Mouse (Mus musculus) thymus, adult 2 months (tissue): ENCODE data around the gene Olfr474. TPM values are rescaled to one million over a fixed set of nuclear protein-coding genes. Genes with fewer than 3 reads are reported as not detected.
"Not testable (repeated sequence)": the region's sequence is repeated elsewhere in the genome, so short reads cannot be mapped to it uniquely, and the experiment has no call there.

Experiments
- DNase-seq: peaks from one replicate; pipeline ENCODE4 v3.0.0; 2021
- H3K27ac ChIP-seq: fragments of 200-500 bp; 2 replicates; pipeline ENCODE4 v1.5.1; 2012; ENCODE audit warnings: low read length, control low read depth; ENCODE audit not compliant: control insufficient read depth, insufficient read depth
- H3K27me3 ChIP-seq: fragments of 200-500 bp; 2 replicates; pipeline ENCODE4 v1.6.1; 2012; ENCODE audit warnings: mild to moderate bottlenecking, low read length, moderate library complexity, mixed read lengths; ENCODE audit not compliant: control insufficient read depth, insufficient read depth
- H3K36me3 ChIP-seq: fragments of 200-500 bp; 2 replicates; pipeline ENCODE4 v1.6.1; 2012; ENCODE audit warnings: mild to moderate bottlenecking, low read length, moderate library complexity; ENCODE audit not compliant: control insufficient read depth, insufficient read depth
- H3K4me1 ChIP-seq: fragments of 200-500 bp; replicated peaks from 2 replicates; pipeline ENCODE4 v1.6.1; 2012; ENCODE audit warnings: low read length; ENCODE audit not compliant: control insufficient read depth, insufficient read depth
- H3K4me3 ChIP-seq: fragments of 200-500 bp; 2 replicates; pipeline ENCODE4 v1.5.1; 2012; ENCODE audit warnings: mild to moderate bottlenecking, low read length, control low read depth, moderate library complexity; ENCODE audit not compliant: control insufficient read depth, insufficient read depth
- CTCF ChIP-seq: fragments of 200-500 bp; IDR thresholded peaks from 2 replicates; pipeline ENCODE4 v1.5.1; 2012; ENCODE audit warnings: mild to moderate bottlenecking, control low read depth, low read length, moderate library complexity, borderline replicate concordance; ENCODE audit not compliant: control insufficient read depth, poor library complexity, insufficient read depth; ENCODE audit errors: extremely low read depth
- POLR2A ChIP-seq: fragments of 200-500 bp; IDR thresholded peaks from 2 replicates; pipeline ENCODE4 v1.6.1; 2012; ENCODE audit warnings: mild to moderate bottlenecking, low read length, control low read depth, moderate library complexity; ENCODE audit not compliant: control insufficient read depth, poor library complexity, insufficient read depth; ENCODE audit errors: extremely low read depth
- WGBS: fragments of 180-500 bp; shearing (Covaris S2); methylation state at CpG from one replicate; pipeline ENCODE4 v1.1.7; 2018; 5-methylcytosine and 5-hydroxymethylcytosine counted together
- polyA plus RNA-seq: library from polyadenylated mRNA; depleted of rRNA; stranded (reverse); fragments of >200 nt; gene quantifications from 2 replicates; pipeline ENCODE4 v1.2.3, GENCODE M21; 2012; rRNA removed

Olfr474 gene
- not detected in 2 replicates for polyA plus RNA-seq

GRCm38 (mm10) chr7:107954343-107954742, at the start of gene Olfr474:
Gene Olfr474 (plus strand): TSS chr7:107954643.
- WGBS = 93% methylated on average over 1 of the region's 1 CpGs
- no peak for DNase-seq

GRCm38 (mm10) chr7:107930146-107930545, 24.3 kb upstream of the Olfr474 start, which contains the start of gene Olfr473:
Gene Olfr473 (plus strand): TSS chr7:107930446.
- Histone ChIP-seq H3K36me3 (no peaks in the 10 kb centered on the region), H3K27ac (no peak within 1 kb of the TSS), H3K27me3 (no peaks in the 10 kb centered on the region), H3K4me1 (no peaks in the 10 kb centered on the region), H3K4me3 (no peak within 1 kb of the TSS)
- 98% methylated on average over 1 of the region's 1 CpGs for WGBS
- no peak for TF ChIP-seq POLR2A
- TF ChIP-seq CTCF = no peak
- DNase-seq = no peak

More at GRCm38 (mm10) chr7:107954343-107954742, at the start of gene Olfr474:
- TF ChIP-seq CTCF (no peak), POLR2A (no peak)
- Histone ChIP-seq H3K27me3 (no peaks in the 10 kb centered on the region), H3K4me1 (no peaks in the 10 kb centered on the region), H3K4me3 (no peak within 1 kb of the TSS), H3K36me3 (no peaks in the 10 kb centered on the region), H3K27ac (no peak within 1 kb of the TSS)

- DNase-seq, H3K4me1 ChIP-seq, H3K27ac ChIP-seq, H3K36me3 ChIP-seq, H3K4me3 ChIP-seq, H3K27me3 ChIP-seq: not testable (repeated sequence)
- 97% methylated on average over 12 of the region's 12 CpGs for WGBS
Measured at GRCm38 (mm10) chr7:107952539-107952938, 1.9 kb upstream of the Olfr474 start.

- Histone ChIP-seq H3K27me3 (no peaks in the 10 kb centered on the region), H3K27ac (no peak within 1 kb of the TSS), H3K4me3 (no peak within 1 kb of the TSS), H3K4me1 (no peaks in the 10 kb centered on the region), H3K36me3 (no peaks in the 10 kb centered on the region)
- no peak for TF ChIP-seq CTCF
- no peak for TF ChIP-seq POLR2A
- DNase-seq = no peak
- WGBS = 50% methylated on average over 1 of the region's 1 CpGs
Measured at GRCm38 (mm10) chr7:107964503-107964902, 10.1 kb downstream of the Olfr474 start, which contains the start of gene Olfr476. Gene Olfr476 (plus strand): TSS chr7:107964803.

GRCm38 (mm10) chr7:107986393-107986792, 31.9 kb downstream of the Olfr474 start, which contains the start of gene Olfr477:
Gene Olfr477 (plus strand): TSS chr7:107986693.
- Histone ChIP-seq H3K27me3 (no peaks in the 10 kb centered on the region), H3K36me3 (no peaks in the 10 kb centered on the region), H3K4me1 (no peaks in the 10 kb centered on the region), H3K4me3 (no peak within 1 kb of the TSS), H3K27ac (no peak within 1 kb of the TSS)
- WGBS = 80% methylated on average over 2 of the region's 2 CpGs
- no peak for TF ChIP-seq CTCF
- no peak for TF ChIP-seq POLR2A
- DNase-seq = no peak

Other genes starting within 250 kb of the Olfr474 start
- 0.13 and 0.32 TPM in 2 replicates for gene Cyb5r2, start 196.6 kb upstream of the Olfr474 start, polyA plus RNA-seq
- gene Ovch2, start 153.4 kb upstream of the Olfr474 start, polyA plus RNA-seq = not detected in 2 replicates
- gene Olfr467, start 142.4 kb upstream of the Olfr474 start, polyA plus RNA-seq = not detected in 2 replicates
- not detected in 2 replicates for gene Olfr469, start 129.1 kb upstream of the Olfr474 start, polyA plus RNA-seq
- not detected in 2 replicates for gene Olfr470, start 107.2 kb upstream of the Olfr474 start, polyA plus RNA-seq
- not detected in 2 replicates for gene Olfr472, start 56.7 kb upstream of the Olfr474 start, polyA plus RNA-seq
- gene Olfr473, start 24.2 kb upstream of the Olfr474 start, polyA plus RNA-seq = not detected in 2 replicates
- gene Olfr476, start 10.2 kb downstream of the Olfr474 start, polyA plus RNA-seq = not detected in 2 replicates
- not detected in 2 replicates for gene Olfr477, start 32.0 kb downstream of the Olfr474 start, polyA plus RNA-seq
- not detected in 2 replicates for gene Olfr478, start 79.3 kb downstream of the Olfr474 start, polyA plus RNA-seq
- not detected in 2 replicates for gene Olfr479, start 96.0 kb downstream of the Olfr474 start, polyA plus RNA-seq
- not detected in 2 replicates for gene Olfr480, start 112.7 kb downstream of the Olfr474 start, polyA plus RNA-seq
- not detected in 2 replicates for gene Olfr481, start 125.2 kb downstream of the Olfr474 start, polyA plus RNA-seq
- not detected in 2 replicates for gene Olfr482, start 142.9 kb downstream of the Olfr474 start, polyA plus RNA-seq
- gene Olfr483, start 146.2 kb downstream of the Olfr474 start, polyA plus RNA-seq = not detected in 2 replicates
- gene Olfr484, start 172.8 kb downstream of the Olfr474 start, polyA plus RNA-seq = not detected in 2 replicates
- not detected in 2 replicates for gene Olfr485, start 205.2 kb downstream of the Olfr474 start, polyA plus RNA-seq
- not detected in 2 replicates for gene Olfr486, start 218.1 kb downstream of the Olfr474 start, polyA plus RNA-seq